Mouse (Mus musculus) adrenal gland, adult 8-10 months (tissue): ENCODE data around the gene Nfic. TPM values are rescaled to one million over a fixed set of nuclear protein-coding genes. Genes with fewer than 3 reads are reported as not detected.

Experiments used
- DNase-seq: peaks from one replicate; pipeline ENCODE4 v3.0.0; 2022
- total RNA-seq, 4 experiments: library from RNA; stranded (reverse); gene quantifications; 2 replicates each; pipeline ENCODE4 v1.2.4; 2022

Gene Nfic
- total RNA-seq, 4 experiments from 2014 or later, result 113 to 191 (median 144) TPM

GRCm38 (mm10) chr10:81485060-81485449 is 29.6 kb upstream of the Nfic start:
- DNase-seq, result no peak

DNA sequence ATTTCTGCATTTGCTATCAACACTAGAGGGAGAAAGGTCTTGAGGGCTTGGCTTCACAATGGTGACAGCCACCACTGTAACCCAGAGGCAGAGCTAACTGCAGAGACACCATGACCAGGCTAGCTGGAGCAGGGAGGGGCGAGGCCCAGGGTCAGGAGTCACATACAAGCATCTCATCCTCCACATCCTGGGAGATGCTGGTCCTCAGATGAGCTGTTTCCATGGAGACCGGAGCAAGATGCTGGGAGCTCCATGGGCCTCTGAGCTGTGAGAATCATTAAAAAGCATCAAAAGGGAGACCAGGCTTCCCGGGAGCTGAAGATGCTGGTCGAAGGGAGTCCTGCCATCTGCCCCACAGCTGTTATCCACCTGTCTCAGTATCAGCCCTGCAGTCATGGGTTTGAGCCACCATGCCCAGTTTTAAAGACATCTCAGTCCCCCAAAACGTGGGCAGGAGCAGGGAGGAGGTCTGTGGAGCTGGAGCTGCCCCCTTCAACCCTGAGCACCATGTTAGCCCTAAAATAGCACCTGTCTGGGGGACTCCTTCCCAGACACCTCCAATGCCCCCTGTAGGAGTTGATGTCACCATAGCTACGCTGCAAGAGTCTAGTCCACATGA is 29.1 kb upstream of the Nfic start:
- DNase-seq, result no peak

GRCm38 (mm10) chr10:81483983-81484382 is 28.5 kb upstream of the Nfic start:
- DNase-seq, result no peak

GRCm38 (mm10) chr10:81482533-81482889 is 27.1 kb upstream of the Nfic start, which contains the start of gene Celf5:
TSS of gene Celf5 (minus strand) at chr10:81482709.
- DNase-seq, result no peak

GRCm38 (mm10) chr10:81481605-81482532 is 26.4 kb upstream of the Nfic start:
- no peak for DNase-seq

GRCm38 (mm10) chr10:81474461-81474860 is 19.0 kb upstream of the Nfic start:
- DNase-seq, result no peak

DNA sequence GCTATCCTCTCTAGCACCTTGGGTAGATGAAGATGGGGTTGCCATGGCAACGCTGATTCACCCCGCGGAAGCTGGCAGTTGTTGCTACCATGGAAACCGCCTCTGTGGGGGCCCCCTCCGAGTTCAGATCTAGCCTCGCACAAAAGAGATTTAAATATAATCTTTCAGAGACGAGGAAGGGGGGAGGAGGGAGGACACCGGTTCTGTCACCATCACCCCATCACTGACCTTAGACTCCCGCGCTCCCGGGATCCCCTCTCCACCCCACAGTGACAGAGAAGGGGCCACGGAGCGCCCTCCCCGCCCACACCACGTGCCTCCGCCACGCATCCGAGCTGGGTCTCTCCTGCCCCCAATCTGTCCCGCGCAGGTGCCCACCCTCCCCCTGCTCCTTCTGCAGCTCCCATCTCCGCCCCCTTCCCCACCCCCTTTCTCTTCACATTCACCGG is 17.6 kb upstream of the Nfic start:
- no peak for DNase-seq

DNA sequence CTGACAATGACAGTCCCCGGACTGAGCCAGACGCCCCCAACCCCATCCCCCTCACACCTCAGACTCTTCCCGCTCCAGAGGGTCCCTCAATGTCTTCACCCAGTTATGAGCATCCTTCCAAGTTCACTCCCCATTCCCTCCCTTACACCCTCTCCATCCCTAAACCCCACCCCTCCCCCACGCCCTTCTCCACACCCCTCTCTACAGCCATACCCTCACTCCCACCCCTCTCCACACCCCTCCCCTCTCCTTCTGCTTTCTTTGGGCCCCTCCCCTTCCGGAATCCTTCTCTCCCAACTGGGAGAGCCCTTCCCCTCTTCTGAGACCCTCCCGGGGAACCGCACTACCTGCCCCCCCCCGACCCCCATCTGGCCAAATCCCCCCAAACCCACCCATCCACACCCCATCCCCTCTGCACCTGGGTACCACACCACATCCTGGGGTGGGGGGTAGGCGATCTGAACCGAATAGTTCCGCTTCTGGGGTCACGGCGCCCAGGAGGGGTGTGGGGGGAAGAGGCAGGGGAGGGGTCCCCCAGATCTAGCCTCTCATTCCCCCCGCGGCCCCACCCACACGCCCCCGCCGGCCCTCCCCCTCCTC is 17.1 kb upstream of the Nfic start:
- DNase-seq, result no peak

DNA sequence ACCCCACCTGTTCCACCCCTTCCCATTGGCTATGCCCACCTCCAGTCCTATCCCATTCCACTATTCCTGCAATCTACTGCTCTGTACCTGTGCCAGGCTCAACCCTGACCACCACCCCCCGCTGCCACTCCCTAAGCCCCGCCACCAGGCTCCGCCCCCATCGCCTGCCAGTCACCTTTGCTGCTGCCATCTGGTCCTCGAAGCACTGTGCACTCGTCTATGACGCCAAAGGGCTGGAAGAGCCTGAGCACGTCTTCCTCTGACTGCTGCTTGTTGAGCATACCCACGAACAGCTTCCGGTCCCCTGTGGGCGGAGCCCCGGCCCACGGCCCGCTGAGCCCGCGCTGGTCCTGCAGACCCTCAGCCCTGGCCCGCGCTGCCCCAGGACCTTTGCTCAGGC is 15.0 kb upstream of the Nfic start:
- DNase-seq, result no peak

DNA sequence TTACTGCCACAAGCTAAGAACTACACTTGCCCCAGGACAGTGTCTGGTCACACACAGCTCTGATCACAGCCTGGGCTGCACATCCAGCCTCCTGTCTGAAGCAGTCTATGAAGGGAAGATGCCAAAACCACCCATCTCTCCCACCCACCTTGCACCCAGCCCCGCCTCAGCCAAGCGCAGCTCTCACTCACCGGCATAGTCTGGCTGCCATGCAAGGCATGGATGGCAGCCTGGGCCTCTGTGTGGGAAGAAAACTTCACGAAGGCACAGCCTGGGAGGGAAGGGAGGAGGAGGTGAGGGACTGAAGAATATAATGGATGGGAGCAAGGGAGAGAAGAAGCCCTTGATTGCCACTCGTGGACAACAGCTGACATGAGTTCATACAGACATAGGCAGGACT is 13.8 kb upstream of the Nfic start:
- DNase-seq, result no peak

GRCm38 (mm10) chr10:81467670-81468235 is 12.3 kb upstream of the Nfic start:
- no peak for DNase-seq

- DNase-seq, result no peak
Measured at GRCm38 (mm10) chr10:81466881-81467280, 11.4 kb upstream of the Nfic start.

- DNase-seq, result no peak
Measured at GRCm38 (mm10) chr10:81466066-81466465, 10.6 kb upstream of the Nfic start.

DNA sequence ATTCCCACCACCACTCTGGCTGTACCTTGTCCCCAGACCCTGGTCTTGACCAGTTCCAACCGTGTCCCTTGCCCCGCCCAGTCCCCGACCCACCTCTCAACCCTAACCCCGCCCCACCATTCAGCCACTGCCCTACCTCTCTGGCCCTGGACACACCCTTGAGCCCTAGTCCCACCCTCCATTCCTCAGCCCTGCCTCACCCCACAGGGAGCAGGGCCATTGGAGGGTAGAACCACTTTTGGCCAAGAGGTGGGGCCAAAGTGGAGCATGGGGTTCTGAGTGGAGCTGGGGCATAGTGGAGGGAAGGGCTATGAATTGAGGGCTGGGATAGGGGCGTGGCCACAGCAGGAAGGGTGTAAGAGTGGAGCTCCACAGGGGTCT is 9.8 kb upstream of the Nfic start:
- no peak for DNase-seq

DNA sequence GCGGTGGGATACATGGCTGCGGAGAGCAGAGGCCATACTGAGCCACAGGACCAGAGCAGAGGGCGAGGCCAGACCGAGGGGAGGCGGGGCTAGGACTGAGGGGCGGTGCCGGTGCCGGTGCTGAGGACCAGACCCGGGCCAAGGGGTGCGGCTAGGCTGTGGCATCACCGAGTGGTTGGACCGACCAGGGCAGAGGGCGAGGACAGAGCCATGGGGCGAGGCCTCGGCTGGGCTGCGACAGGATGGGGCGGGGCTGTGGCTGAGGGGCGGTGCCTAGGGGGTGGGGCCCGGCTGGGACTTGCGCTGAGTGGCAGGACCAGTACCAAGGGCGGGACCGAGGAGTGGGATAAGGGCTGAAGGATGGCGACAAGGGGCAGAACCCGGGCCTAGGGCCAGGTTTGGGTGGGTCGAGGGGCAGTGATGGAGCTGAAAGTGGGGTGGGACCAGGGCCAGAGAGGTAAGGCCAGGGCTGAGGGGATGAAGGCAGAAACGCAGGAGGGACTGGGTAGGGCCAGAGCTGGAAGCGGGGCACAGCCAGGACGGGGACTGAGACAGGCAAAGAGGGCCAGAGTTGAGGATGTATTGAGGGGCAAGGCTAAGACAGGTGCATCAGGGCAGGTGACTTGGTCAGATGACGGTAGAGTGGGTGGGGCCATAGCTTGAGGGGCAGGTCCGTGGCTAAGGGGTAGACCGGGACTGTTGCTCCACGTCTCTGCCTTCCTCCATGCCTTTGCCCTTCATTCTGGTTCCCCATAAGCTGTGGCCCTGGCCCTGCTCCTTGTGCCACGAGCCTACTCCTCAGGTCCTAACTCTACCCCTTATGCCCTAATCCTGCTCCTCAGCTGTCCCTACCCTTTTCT is 9.2 kb upstream of the Nfic start:
- no peak for DNase-seq

DNA sequence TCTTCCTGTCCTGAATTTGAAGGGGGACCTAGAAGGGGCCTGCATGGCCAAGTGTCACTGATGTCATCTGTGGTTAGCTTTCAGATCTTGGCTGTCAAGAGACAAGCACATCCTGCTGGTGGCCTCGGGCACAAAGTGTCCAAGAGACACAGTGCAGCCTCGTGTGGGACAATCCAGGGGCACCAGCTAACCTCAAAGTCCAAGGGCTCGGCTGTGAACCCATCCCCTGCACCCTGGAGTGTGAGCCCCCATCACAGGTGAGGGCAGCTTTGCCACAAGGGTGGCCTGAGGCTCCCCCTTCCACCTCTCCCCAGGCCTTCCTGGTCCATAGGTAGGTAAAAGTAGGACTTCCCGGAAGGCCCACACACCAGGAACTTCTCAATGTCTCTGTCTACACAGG is 8.1 kb upstream of the Nfic start:
- DNase-seq, result no peak

- DNase-seq, result no peak
Measured at GRCm38 (mm10) chr10:81462917-81463316, 7.5 kb upstream of the Nfic start.

- DNase-seq, result no peak
Measured at GRCm38 (mm10) chr10:81462415-81462804, 7.0 kb upstream of the Nfic start.

DNA sequence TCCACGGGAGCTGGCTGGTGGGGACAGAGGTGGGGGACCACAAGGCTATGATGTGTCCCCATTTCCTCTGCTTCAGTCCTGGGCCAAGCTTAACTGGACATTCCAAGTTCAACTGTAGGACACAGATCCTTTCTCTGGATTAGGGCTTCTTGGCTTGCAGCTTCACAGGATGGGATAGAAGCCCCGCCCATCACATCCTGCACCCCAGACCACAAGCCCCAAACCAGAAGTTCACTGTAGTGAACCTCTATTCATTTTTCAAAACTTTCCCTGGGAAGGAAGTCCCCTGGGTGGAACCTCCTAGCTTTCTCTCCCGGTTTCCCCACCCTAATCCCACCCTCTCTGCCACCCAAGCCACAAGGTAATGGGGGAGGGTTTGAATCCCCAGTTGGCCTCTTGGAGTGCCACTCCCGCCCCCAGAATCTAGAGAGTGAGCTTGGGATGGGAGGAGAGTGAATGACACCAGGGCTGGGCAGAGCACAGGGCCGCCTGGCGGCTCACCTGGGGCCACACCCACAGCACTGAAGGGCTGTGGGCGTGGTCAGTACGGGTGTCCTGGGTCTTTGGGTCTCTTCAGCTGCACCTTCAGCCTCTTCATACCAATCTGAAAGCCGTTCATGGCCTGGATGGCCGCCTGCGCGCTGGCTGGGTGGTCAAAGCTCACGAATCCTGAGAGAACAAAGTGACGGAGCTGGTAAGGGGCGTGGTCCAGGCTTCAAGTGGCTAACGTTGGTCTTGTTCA is 6.4 kb upstream of the Nfic start:
- DNase-seq, result no peak

DNA sequence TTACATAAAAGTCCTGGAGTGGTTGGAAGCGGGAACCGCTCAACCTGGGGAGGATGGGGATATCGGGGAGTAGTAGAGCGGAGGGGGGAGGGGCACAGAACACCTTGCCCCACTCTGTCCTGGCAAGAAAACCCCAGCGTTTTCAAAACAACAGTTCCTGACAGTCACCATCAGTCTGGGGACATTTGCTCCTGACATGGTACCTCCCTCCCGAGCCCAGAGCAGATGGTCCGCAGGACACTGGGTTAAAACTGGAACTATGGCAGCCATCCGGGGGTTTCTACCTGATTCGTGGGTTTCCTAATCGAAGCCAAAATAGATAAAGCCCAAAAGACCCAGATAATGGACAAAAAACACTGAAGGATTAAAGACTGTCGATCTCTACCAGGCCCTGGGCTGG is 5.5 kb upstream of the Nfic start:
- DNase-seq, result no peak

DNA sequence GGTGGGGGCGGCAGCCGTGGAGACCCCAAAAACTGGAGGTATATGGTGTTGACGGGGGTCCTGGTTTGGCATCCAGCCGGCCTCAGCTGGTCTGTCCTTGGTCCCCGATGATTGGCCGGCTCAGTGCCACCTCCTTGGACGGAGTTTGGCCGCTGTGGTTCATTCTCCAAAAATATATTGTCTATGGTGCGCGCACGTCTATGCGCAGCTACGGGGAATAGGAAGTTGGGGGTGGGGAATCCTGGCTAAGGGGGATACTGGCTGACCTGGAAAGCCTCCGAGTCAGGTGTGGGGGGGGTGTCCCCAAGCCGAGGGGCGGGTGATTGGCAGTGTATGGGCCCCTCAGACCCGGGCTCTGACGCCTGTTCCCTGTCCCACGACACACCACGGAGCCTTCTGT is 5.0 kb upstream of the Nfic start:
- DNase-seq, result no peak

DNA sequence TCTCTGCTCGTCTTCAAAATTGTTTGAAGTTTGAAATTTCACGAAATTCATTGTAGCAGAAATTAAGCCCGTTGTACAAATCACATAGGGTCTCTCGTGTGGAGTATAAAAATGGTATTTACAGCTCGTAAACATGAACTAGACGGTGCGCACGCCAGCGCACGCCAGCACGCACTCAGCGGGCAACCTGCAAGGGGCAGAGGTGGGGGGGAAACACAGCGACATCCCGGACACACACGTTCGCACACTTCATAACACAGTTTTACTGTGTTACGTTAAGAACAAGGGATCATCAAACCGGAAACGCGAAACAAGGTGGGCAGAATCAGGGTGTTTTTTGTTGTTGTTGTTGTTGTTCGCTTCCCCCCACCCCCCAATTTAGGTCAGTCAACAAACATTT is 4.0 kb upstream of the Nfic start:
- no peak for DNase-seq
